Mouse (Mus musculus): ENCODE measurements at regions not wholly inside any gene's neighbourhood (a gene's known extent, or its start where the extent isn't known, plus 50 kb on each side); places are given as distances from the start of the nearest gene placed in this dataset.
"Not testable (repeated sequence)": the region's sequence is repeated elsewhere in the genome, so short reads cannot be mapped to it uniquely, and the experiment has no call there.

GRCm38 (mm10) chr3:155662280-155662679 lies 569.0 kb downstream of the Lrriq3 start:
- H3K4me2 ChIP-seq = no peak overlapping the region

GRCm38 (mm10) chr3:155672558-155672957 lies 579.3 kb downstream of the Lrriq3 start:
- WGBS = 74% methylated on average over 1 of the region's 1 CpGs
- no peak overlapping the region for H3K4me2 ChIP-seq
- no peak for ATAC-seq (ENCODE audit: insufficient number of reproducible peaks, low FRiP score)
- no peak overlapping the region for H3K4me3 ChIP-seq
- H3K36me3 ChIP-seq = no peaks in the 10 kb centered on the region
- H3K9ac ChIP-seq = no peak overlapping the region
- no peaks in the 10 kb centered on the region for H3K27me3 ChIP-seq (replicated peaks)
- H3K9me3 ChIP-seq (replicated peaks) = no peaks in the 10 kb centered on the region
- H3K27ac ChIP-seq (ENCODE audit: poor library complexity, severe bottlenecking) = no peak overlapping the region
- no peaks in the 10 kb centered on the region for H3K4me1 ChIP-seq (replicated peaks)

More at GRCm38 (mm10) chr3:155662280-155662679, 569.0 kb downstream of the Lrriq3 start:
- Histone ChIP-seq H3K4me1 (replicated peaks) (no peaks in the 10 kb centered on the region), H3K36me3 (no peaks in the 10 kb centered on the region), H3K4me3 (no peak overlapping the region), H3K9me3 (replicated peaks) (no peaks in the 10 kb centered on the region), H3K27me3 (replicated peaks) (no peaks in the 10 kb centered on the region), H3K9ac (no peak overlapping the region), H3K27ac (ENCODE audit: poor library complexity, severe bottlenecking) (no peak overlapping the region)
- ATAC-seq (ENCODE audit: insufficient number of reproducible peaks, low FRiP score) = no peak

- WGBS = 77% methylated on average over 4 of the region's 4 CpGs
- H3K9me3 ChIP-seq (replicated peaks) = no peaks in the 10 kb centered on the region
- H3K27ac ChIP-seq (ENCODE audit: poor library complexity, severe bottlenecking) = no peak overlapping the region
- no peak for ATAC-seq (ENCODE audit: insufficient number of reproducible peaks, low FRiP score)
- H3K9ac ChIP-seq = no peak overlapping the region
- no peak overlapping the region for H3K4me3 ChIP-seq
- H3K36me3 ChIP-seq = no peaks in the 10 kb centered on the region
- no peaks in the 10 kb centered on the region for H3K4me1 ChIP-seq (replicated peaks)
- no peak overlapping the region for H3K4me2 ChIP-seq
- H3K27me3 ChIP-seq (replicated peaks) = no peaks in the 10 kb centered on the region
These were observed 587.0 kb downstream of the Lrriq3 start for GRCm38 (mm10) chr3:155680200-155680599.

GRCm38 (mm10) chr3:155682921-155683813 lies 589.9 kb downstream of the Lrriq3 start:
- WGBS = 67% methylated on average over 8 of the region's 8 CpGs
- no peak for ATAC-seq (ENCODE audit: insufficient number of reproducible peaks, low FRiP score)
- Histone ChIP-seq H3K9me3 (replicated peaks) (no peaks in the 10 kb centered on the region), H3K4me3 (no peak overlapping the region), H3K27ac (ENCODE audit: poor library complexity, severe bottlenecking) (no peak overlapping the region), H3K4me1 (replicated peaks) (no peaks in the 10 kb centered on the region), H3K9ac (no peak overlapping the region), H3K4me2 (no peak overlapping the region), H3K27me3 (replicated peaks) (no peaks in the 10 kb centered on the region), H3K36me3 (no peaks in the 10 kb centered on the region)

- H3K4me3 ChIP-seq = no peak overlapping the region
- H3K9ac ChIP-seq = no peak overlapping the region
- 81% methylated on average over 5 of the region's 5 CpGs for WGBS
- no peaks in the 10 kb centered on the region for H3K27me3 ChIP-seq (replicated peaks)
- no peak overlapping the region for H3K27ac ChIP-seq (ENCODE audit: poor library complexity, severe bottlenecking)
- no peaks in the 10 kb centered on the region for H3K36me3 ChIP-seq
- no peaks in the 10 kb centered on the region for H3K4me1 ChIP-seq (replicated peaks)
- H3K4me2 ChIP-seq = no peak overlapping the region
- no peak for ATAC-seq (ENCODE audit: insufficient number of reproducible peaks, low FRiP score)
- H3K9me3 ChIP-seq (replicated peaks) = no peaks in the 10 kb centered on the region
These were observed 595.1 kb downstream of the Lrriq3 start for GRCm38 (mm10) chr3:155688358-155688757.

- no peaks in the 10 kb centered on the region for H3K36me3 ChIP-seq
- no peak overlapping the region for H3K27ac ChIP-seq (ENCODE audit: poor library complexity, severe bottlenecking)
- no peak overlapping the region for H3K9ac ChIP-seq
- 63% methylated on average over 5 of the region's 5 CpGs for WGBS
- no peak overlapping the region for H3K4me3 ChIP-seq
- no peaks in the 10 kb centered on the region for H3K4me1 ChIP-seq (replicated peaks)
- no peaks in the 10 kb centered on the region for H3K27me3 ChIP-seq (replicated peaks)
- H3K4me2 ChIP-seq = no peak overlapping the region
- ATAC-seq (ENCODE audit: insufficient number of reproducible peaks, low FRiP score) = no peak
- H3K9me3 ChIP-seq (replicated peaks) = no peaks in the 10 kb centered on the region
These were observed 629.8 kb downstream of the Lrriq3 start for GRCm38 (mm10) chr3:155723011-155723510.

- Histone ChIP-seq H3K9ac (no peak overlapping the region), H3K36me3 (no peaks in the 10 kb centered on the region), H3K4me2 (no peak overlapping the region), H3K27ac (ENCODE audit: poor library complexity, severe bottlenecking) (no peak overlapping the region), H3K9me3 (replicated peaks) (no peaks in the 10 kb centered on the region), H3K4me3 (no peak overlapping the region), H3K27me3 (replicated peaks) (no peaks in the 10 kb centered on the region), H3K4me1 (replicated peaks) (no peaks in the 10 kb centered on the region)
- WGBS = 97% methylated on average over 2 of the region's 2 CpGs
- ATAC-seq (ENCODE audit: insufficient number of reproducible peaks, low FRiP score) = no peak
These were observed 649.2 kb downstream of the Lrriq3 start for GRCm38 (mm10) chr3:155742421-155742820.

GRCm38 (mm10) chr3:155746601-155747000 lies 653.4 kb downstream of the Lrriq3 start:
- H3K27ac ChIP-seq (ENCODE audit: poor library complexity, severe bottlenecking); H3K36me3 ChIP-seq; H3K4me2 ChIP-seq; H3K4me1 ChIP-seq (replicated peaks); H3K4me3 ChIP-seq; H3K27me3 ChIP-seq (replicated peaks); ATAC-seq (ENCODE audit: insufficient number of reproducible peaks, low FRiP score); H3K9ac ChIP-seq; H3K9me3 ChIP-seq (replicated peaks): not testable (repeated sequence)
- WGBS = 31% methylated on average over 1 of the region's 1 CpGs

GRCm38 (mm10) chr3:155747511-155747910 lies 654.3 kb downstream of the Lrriq3 start:
- no peak overlapping the region for H3K27ac ChIP-seq (ENCODE audit: poor library complexity, severe bottlenecking)
- H3K4me2 ChIP-seq = no peak overlapping the region
- H3K27me3 ChIP-seq (replicated peaks) = no peaks in the 10 kb centered on the region
- no peaks in the 10 kb centered on the region for H3K36me3 ChIP-seq
- ATAC-seq (ENCODE audit: insufficient number of reproducible peaks, low FRiP score) = no peak
- no peak overlapping the region for H3K9ac ChIP-seq
- no peaks in the 10 kb centered on the region for H3K4me1 ChIP-seq (replicated peaks)
- H3K4me3 ChIP-seq = no peak overlapping the region
- no peaks in the 10 kb centered on the region for H3K9me3 ChIP-seq (replicated peaks)

GRCm38 (mm10) chr3:155757285-155757684 lies 664.1 kb downstream of the Lrriq3 start:
- 84% methylated on average over 3 of the region's 3 CpGs for WGBS
- no peaks in the 10 kb centered on the region for H3K4me1 ChIP-seq (replicated peaks)
- H3K27me3 ChIP-seq (replicated peaks) = no peaks in the 10 kb centered on the region
- H3K4me2 ChIP-seq = no peak overlapping the region
- no peak overlapping the region for H3K4me3 ChIP-seq
- no peak overlapping the region for H3K27ac ChIP-seq (ENCODE audit: poor library complexity, severe bottlenecking)
- no peak overlapping the region for H3K9ac ChIP-seq
- no peaks in the 10 kb centered on the region for H3K9me3 ChIP-seq (replicated peaks)
- no peaks in the 10 kb centered on the region for H3K36me3 ChIP-seq
- ATAC-seq (ENCODE audit: insufficient number of reproducible peaks, low FRiP score) = no peak

- Histone ChIP-seq H3K4me2 (no peak overlapping the region), H3K4me3 (no peak overlapping the region), H3K4me1 (replicated peaks) (no peaks in the 10 kb centered on the region), H3K36me3 (no peaks in the 10 kb centered on the region), H3K27me3 (replicated peaks) (no peaks in the 10 kb centered on the region), H3K27ac (ENCODE audit: poor library complexity, severe bottlenecking) (no peak overlapping the region), H3K9me3 (replicated peaks) (no peaks in the 10 kb centered on the region), H3K9ac (no peak overlapping the region)
- no peak for ATAC-seq (ENCODE audit: insufficient number of reproducible peaks, low FRiP score)
- WGBS = 67% methylated on average over 1 of the region's 1 CpGs
These were observed 682.8 kb downstream of the Lrriq3 start for GRCm38 (mm10) chr3:155776019-155776418.

- no peaks in the 10 kb centered on the region for H3K36me3 ChIP-seq
- no peak overlapping the region for H3K27ac ChIP-seq (ENCODE audit: poor library complexity, severe bottlenecking)
- H3K4me2 ChIP-seq = no peak overlapping the region
- H3K9me3 ChIP-seq (replicated peaks) = no peaks in the 10 kb centered on the region
- H3K4me3 ChIP-seq = no peak overlapping the region
- no peaks in the 10 kb centered on the region for H3K27me3 ChIP-seq (replicated peaks)
- no peaks in the 10 kb centered on the region for H3K4me1 ChIP-seq (replicated peaks)
- 87% methylated on average over 1 of the region's 1 CpGs for WGBS
- ATAC-seq (ENCODE audit: insufficient number of reproducible peaks, low FRiP score) = no peak
- no peak overlapping the region for H3K9ac ChIP-seq
These were observed 683.8 kb downstream of the Lrriq3 start for GRCm38 (mm10) chr3:155777025-155777424.

Measured in heart, embryonic 12.5 days (tissue).